Mouse (Mus musculus) heart, adult 2 months (tissue): ENCODE data around the gene Clip2.

Experiments used
- CTCF ChIP-seq: fragments of 200-600 bp; IDR thresholded peaks from 2 replicates; pipeline ENCODE4 v1.8.1; 2022; ENCODE audit warnings: antibody characterized with exemption, mild to moderate bottlenecking, moderate library complexity
- POLR2A ChIP-seq: fragments of 200-500 bp; IDR thresholded peaks from 2 replicates; pipeline ENCODE4 v1.6.1; 2011; ENCODE audit warnings: mild to moderate bottlenecking, low read depth, low read length, control low read depth; ENCODE audit not compliant: insufficient read depth

- TF ChIP-seq CTCF (no peak), POLR2A (no peak)
These were observed 37.7 kb upstream of the Clip2 start for GRCm38 (mm10) chr5:134589900-134590299.
